In genomic region chr3:89132285-89133062, GRCm38 (mm10) we compare ENCODE assay signal across 8 mouse cellular contexts. TPM values are rescaled to one million over a fixed set of nuclear protein-coding genes. Genes with fewer than 3 reads are reported as not detected.
DNase-seq lines count a peak whose midpoint lies in the region; ATAC-seq lines count a peak whose summit lies in the region.

No protein-coding gene starts in this region.

- WGBS in forebrain, embryonic 12.5 days, result 15% methylated on average over 30 of the region's 30 CpGs
- WGBS in intestine, embryonic 15.5 days, result 13% methylated on average over 30 of the region's 30 CpGs
- WGBS in limb, embryonic 15.5 days, result 15% methylated on average over 30 of the region's 30 CpGs
- WGBS in midbrain, embryonic 16.5 days, result 16% methylated on average over 30 of the region's 30 CpGs

- H3K4me1 ChIP-seq in forebrain, embryonic 12.5 days, result peaks cover 7% of the 10 kb centered on the region
- peaks cover 16% of the 10 kb centered on the region; the same call in 1 of the 2 replicates for H3K4me1 ChIP-seq in intestine, embryonic 15.5 days (replicated peaks)
- H3K4me1 ChIP-seq in limb, embryonic 15.5 days, result peaks cover 5% of the 10 kb centered on the region
- H3K4me1 ChIP-seq in midbrain, embryonic 16.5 days (ENCODE audit: control insufficient read depth, insufficient read depth, low read length), result peaks cover 5% of the 10 kb centered on the region

- ATAC-seq in cerebellum, adult (ENCODE audit: insufficient number of reproducible peaks, low FRiP score, low TSS enrichment), result peak; percentile 83; the same call in 1 of the 2 replicates
- ATAC-seq in forebrain, embryonic 12.5 days (ENCODE audit: low FRiP score), result peak; percentile 51; the same call in 1 of the 2 replicates
- peak; percentile 37; the same call in 1 of the 2 replicates for ATAC-seq in intestine, embryonic 15.5 days
- ATAC-seq in limb, embryonic 15.5 days (ENCODE audit: insufficient number of reproducible peaks, low FRiP score, low TSS enrichment, low read depth), result 0 out of 2 replicates have a peak, but pooled peaks have one; percentile 30
- no peak for ATAC-seq in midbrain, embryonic 16.5 days

- H3K36me3 ChIP-seq in forebrain, embryonic 12.5 days (replicated peaks), result no peaks in the 10 kb centered on the region
- no peaks in the 10 kb centered on the region for H3K36me3 ChIP-seq in intestine, embryonic 15.5 days
- no peaks in the 10 kb centered on the region for H3K36me3 ChIP-seq in limb, embryonic 15.5 days
- no peaks in the 10 kb centered on the region for H3K36me3 ChIP-seq in midbrain, embryonic 16.5 days (ENCODE audit: control insufficient read depth, insufficient read depth, low read length)

- H3K27me3 ChIP-seq in forebrain, embryonic 12.5 days, result peaks cover 8% of the 10 kb centered on the region
- no peaks in the 10 kb centered on the region for H3K27me3 ChIP-seq in intestine, embryonic 15.5 days (replicated peaks)
- H3K27me3 ChIP-seq in limb, embryonic 15.5 days, result peaks cover 13% of the 10 kb centered on the region; the same call in 1 of the 2 replicates
- no peaks in the 10 kb centered on the region for H3K27me3 ChIP-seq in midbrain, embryonic 16.5 days (ENCODE audit: control insufficient read depth, insufficient read depth, low read depth, low read length)

- H3K4me3 ChIP-seq in forebrain, embryonic 12.5 days (replicated peaks), result peak overlapping the region; percentile 31
- H3K4me3 ChIP-seq in intestine, embryonic 15.5 days (replicated peaks), result peak overlapping the region; percentile 25
- peak overlapping the region; percentile 35 for H3K4me3 ChIP-seq in limb, embryonic 15.5 days
- H3K4me3 ChIP-seq in midbrain, embryonic 16.5 days (ENCODE audit: low read depth, low read length), result peak overlapping the region; percentile 34

- peak overlapping the region; percentile 59 for H3K4me2 ChIP-seq in forebrain, embryonic 12.5 days
- peak overlapping the region; percentile 64 for H3K4me2 ChIP-seq in intestine, embryonic 15.5 days (replicated peaks)
- peak overlapping the region; percentile 64 for H3K4me2 ChIP-seq in limb, embryonic 15.5 days
- H3K4me2 ChIP-seq in midbrain, embryonic 16.5 days (ENCODE audit: low read length), result peak overlapping the region; percentile 68

- no peak overlapping the region for H3K27ac ChIP-seq in forebrain, embryonic 12.5 days
- H3K27ac ChIP-seq in intestine, embryonic 15.5 days, result peak overlapping the region; percentile 82; the same call in 1 of the 2 replicates
- no peak overlapping the region for H3K27ac ChIP-seq in limb, embryonic 15.5 days
- H3K27ac ChIP-seq in midbrain, embryonic 16.5 days (ENCODE audit: low read length), result no peak overlapping the region

- H3K9me3 ChIP-seq in forebrain, embryonic 12.5 days, result no peaks in the 10 kb centered on the region
- H3K9me3 ChIP-seq in intestine, embryonic 15.5 days, result no peaks in the 10 kb centered on the region
- H3K9me3 ChIP-seq in limb, embryonic 15.5 days, result no peaks in the 10 kb centered on the region
- H3K9me3 ChIP-seq in midbrain, embryonic 16.5 days (replicated peaks; ENCODE audit: control insufficient read depth, low read length, poor library complexity, severe bottlenecking), result no peaks in the 10 kb centered on the region

- DNase-seq in spleen, adult 12 weeks (ENCODE audit: low spot score), result peak; percentile 55
- no peak for DNase-seq in spleen, adult 18-20 months
- peak; percentile 7 to 22 for DNase-seq in thymus, postnatal 36 days

- peak overlapping the region; percentile 54 for H3K9ac ChIP-seq in forebrain, embryonic 12.5 days
- peak overlapping the region; percentile 29; the same call in 1 of the 2 replicates for H3K9ac ChIP-seq in intestine, embryonic 15.5 days
- no peak overlapping the region for H3K9ac ChIP-seq in limb, embryonic 15.5 days
- peak overlapping the region; percentile 64 for H3K9ac ChIP-seq in midbrain, embryonic 16.5 days (ENCODE audit: low read depth, low read length)

RNA-seq across cellular contexts. Expression of gene Pklr, which starts 3.5 kb away (rescaled TPM):
- polyA plus RNA-seq in forebrain, embryonic 12.5 days (2016; fragmentation: Nextera tagmentation; extraction: Ambion mirVana), result 0.09 and 0.22 TPM in 2 replicates
- 58.8 and 74.1 TPM in 2 replicates for polyA plus RNA-seq in intestine, embryonic 15.5 days (2015; fragmentation: Nextera tagmentation; extraction: Ambion mirVana)
- 0.20 and 0.23 TPM in 2 replicates for polyA plus RNA-seq in limb, embryonic 15.5 days (2015; fragmentation: Nextera tagmentation; extraction: Ambion mirVana)
- 0.30 TPM in 1 of 2 replicates, not detected in the other for polyA plus RNA-seq in midbrain, embryonic 16.5 days (2015; fragmentation: Nextera tagmentation; extraction: Ambion mirVana)

RNA-seq across cellular contexts. Expression of gene Hcn3, which starts 27.5 kb away (rescaled TPM):
- polyA plus RNA-seq in forebrain, embryonic 12.5 days (2016; fragmentation: Nextera tagmentation; extraction: Ambion mirVana), result 11.2 and 15.1 TPM in 2 replicates
- polyA plus RNA-seq in intestine, embryonic 15.5 days (2015; fragmentation: Nextera tagmentation; extraction: Ambion mirVana), result 2.4 and 2.6 TPM in 2 replicates
- 1.9 and 2.2 TPM in 2 replicates for polyA plus RNA-seq in limb, embryonic 15.5 days (2015; fragmentation: Nextera tagmentation; extraction: Ambion mirVana)
- polyA plus RNA-seq in midbrain, embryonic 16.5 days (2015; fragmentation: Nextera tagmentation; extraction: Ambion mirVana), result 59.1 and 65.9 TPM in 2 replicates

RNA-seq across cellular contexts. Expression of gene Fdps, which starts 30.7 kb away (rescaled TPM):
- polyA plus RNA-seq in forebrain, embryonic 12.5 days (2016; fragmentation: Nextera tagmentation; extraction: Ambion mirVana), result 292 and 322 TPM in 2 replicates
- 481 and 531 TPM in 2 replicates for polyA plus RNA-seq in intestine, embryonic 15.5 days (2015; fragmentation: Nextera tagmentation; extraction: Ambion mirVana)
- polyA plus RNA-seq in limb, embryonic 15.5 days (2015; fragmentation: Nextera tagmentation; extraction: Ambion mirVana), result 253 and 265 TPM in 2 replicates
- 512 and 577 TPM in 2 replicates for polyA plus RNA-seq in midbrain, embryonic 16.5 days (2015; fragmentation: Nextera tagmentation; extraction: Ambion mirVana)

RNA-seq across cellular contexts. Expression of gene Gm43738, which starts 31.6 kb away (rescaled TPM):
- 0.12 TPM in 1 of 2 replicates, not detected in the other for polyA plus RNA-seq in forebrain, embryonic 12.5 days (2016; fragmentation: Nextera tagmentation; extraction: Ambion mirVana)
- polyA plus RNA-seq in intestine, embryonic 15.5 days (2015; fragmentation: Nextera tagmentation; extraction: Ambion mirVana), result 0.08 TPM in 1 of 2 replicates, not detected in the other
- polyA plus RNA-seq in limb, embryonic 15.5 days (2015; fragmentation: Nextera tagmentation; extraction: Ambion mirVana), result not detected in 2 replicates
- 0.14 TPM in 1 of 2 replicates, not detected in the other for polyA plus RNA-seq in midbrain, embryonic 16.5 days (2015; fragmentation: Nextera tagmentation; extraction: Ambion mirVana)

RNA-seq across cellular contexts. Expression of gene Clk2, which starts 32.1 kb away (rescaled TPM):
- 41.1 and 42.5 TPM in 2 replicates for polyA plus RNA-seq in forebrain, embryonic 12.5 days (2016; fragmentation: Nextera tagmentation; extraction: Ambion mirVana)
- 21.2 and 25.4 TPM in 2 replicates for polyA plus RNA-seq in intestine, embryonic 15.5 days (2015; fragmentation: Nextera tagmentation; extraction: Ambion mirVana)
- 23.9 and 25.0 TPM in 2 replicates for polyA plus RNA-seq in limb, embryonic 15.5 days (2015; fragmentation: Nextera tagmentation; extraction: Ambion mirVana)
- 15.9 and 19.7 TPM in 2 replicates for polyA plus RNA-seq in midbrain, embryonic 16.5 days (2015; fragmentation: Nextera tagmentation; extraction: Ambion mirVana)

Comparison
In these comparisons a context has a peak if more than half of its experiments do, and no peak if none do; other contexts are left out.
1. DNase-seq: peak in spleen, adult 12 weeks (single experiment) and thymus, postnatal 36 days (2 of 2); none in spleen, adult 18-20 months (0 of 2).
2. RNA of gene Pklr, which starts 3.5 kb away (polyA plus RNA-seq): 58.8 to 74.1 TPM in intestine, embryonic 15.5 days; 0.30 TPM in midbrain, embryonic 16.5 days, 0.20 to 0.23 TPM in limb, embryonic 15.5 days and 0.09 to 0.22 TPM in forebrain, embryonic 12.5 days; every median in the first group is over 10 times any median in the second.
3. Peak in every context shown above with its lines, with median percentiles within 50 percentile points of each other: H3K4me2 ChIP-seq and H3K4me3 ChIP-seq.